Mouse (Mus musculus) monocyte, adult 59 days (primary cell): ENCODE data around the gene Sdf2l1. TPM values are rescaled to one million over a fixed set of nuclear protein-coding genes. Genes with fewer than 3 reads are reported as not detected.

Experiments used
- total RNA-seq, 2 experiments: library from RNA; stranded (reverse); gene quantifications; one replicate each; pipeline ENCODE4 v1.2.4; 2023

Sdf2l1 gene
- total RNA-seq = 10 to 100 TPM; 95.6 to 99.5 TPM

DNA sequence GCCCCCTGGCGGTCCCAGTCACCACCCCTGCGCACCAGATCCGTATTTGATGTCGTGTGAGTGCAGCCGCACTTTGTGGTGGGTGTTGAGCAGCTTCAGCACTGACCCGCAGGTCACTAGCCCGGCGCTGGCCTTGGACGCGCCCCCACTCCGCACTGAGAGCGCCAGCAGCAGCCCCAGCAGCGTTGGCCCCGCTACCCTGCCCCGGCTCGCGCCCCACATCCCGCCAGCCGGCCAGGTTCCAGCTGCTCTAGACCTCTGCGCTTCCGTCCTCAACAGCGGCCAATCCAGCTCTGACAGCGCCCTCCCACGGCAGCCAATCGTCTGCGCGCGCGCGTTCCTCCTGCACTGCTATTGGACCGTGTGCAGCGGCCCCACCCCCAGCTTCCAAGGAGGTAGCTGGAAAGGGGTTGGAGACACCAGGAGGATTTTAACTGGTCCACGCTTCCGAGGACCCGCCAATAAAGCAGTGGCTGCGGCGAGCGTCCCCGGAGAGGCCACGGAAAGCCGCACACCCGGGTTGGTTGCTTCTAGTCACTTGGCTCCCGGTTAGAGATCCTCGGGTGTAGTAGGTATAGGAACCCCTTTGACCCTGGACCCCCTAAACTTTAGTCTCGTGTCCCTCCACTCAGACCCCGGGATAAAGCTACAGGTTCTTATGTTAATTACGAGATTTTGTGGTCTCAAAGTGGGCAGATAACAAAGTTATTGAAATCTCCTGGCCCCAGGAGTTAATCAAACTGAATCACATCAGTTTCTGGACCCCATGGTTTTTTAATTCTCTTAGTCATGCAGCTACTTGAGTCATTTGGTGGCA lies at the start of gene Sdf2l1:
Gene Sdf2l1, minus strand, starts transcription at position 295 of the 817 bp plus-strand sequence.

DNA sequence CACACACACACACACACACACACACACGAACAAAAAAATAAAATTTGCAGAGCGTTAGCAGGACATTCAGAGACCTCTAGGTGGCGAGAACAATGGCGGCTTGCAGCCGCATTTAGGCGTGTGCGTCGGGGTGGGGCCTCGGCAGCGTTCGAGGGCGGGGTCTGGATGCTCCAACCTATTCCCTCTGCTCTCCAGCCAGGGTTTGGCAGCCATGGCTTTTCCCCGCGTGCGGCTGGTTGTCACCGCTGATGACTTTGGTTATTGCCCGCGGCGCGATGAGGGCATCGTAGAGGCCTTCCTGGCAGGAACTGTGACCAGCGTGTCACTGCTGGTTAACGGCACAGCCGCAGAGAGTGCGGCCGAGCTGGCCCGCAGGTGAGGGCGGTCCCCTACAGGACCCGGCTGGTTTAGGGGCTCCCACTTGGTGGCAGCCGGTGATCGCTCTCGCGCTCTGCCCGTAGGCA lies 14.6 kb upstream of the Sdf2l1 start, which contains the start of gene Ccdc116:
Gene Ccdc116, minus strand, starts transcription at position 458 of the 464 bp plus-strand sequence.

DNA sequence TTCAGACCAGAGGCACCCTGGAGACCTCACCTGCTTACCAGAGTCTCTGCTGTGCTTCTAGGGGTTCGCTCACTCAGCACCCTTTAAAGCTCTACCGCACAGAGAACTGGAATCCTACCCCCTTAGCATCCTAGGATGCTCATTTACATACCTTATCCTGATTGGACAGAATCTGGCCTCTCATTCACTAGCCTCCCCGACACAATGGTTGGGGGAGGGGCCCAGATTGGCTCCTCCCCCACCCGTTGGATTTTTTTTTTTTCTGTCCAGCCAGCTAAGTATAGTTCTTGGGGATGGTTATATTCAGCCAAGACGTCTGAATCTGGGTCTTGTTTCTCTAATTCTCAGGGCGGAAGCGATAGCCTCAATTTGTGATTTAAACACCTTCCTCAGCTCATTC lies 12.2 kb upstream of the Sdf2l1 start, which contains the start of gene Ydjc:
Gene Ydjc, plus strand, starts transcription at position 283 of the 400 bp plus-strand sequence.

DNA sequence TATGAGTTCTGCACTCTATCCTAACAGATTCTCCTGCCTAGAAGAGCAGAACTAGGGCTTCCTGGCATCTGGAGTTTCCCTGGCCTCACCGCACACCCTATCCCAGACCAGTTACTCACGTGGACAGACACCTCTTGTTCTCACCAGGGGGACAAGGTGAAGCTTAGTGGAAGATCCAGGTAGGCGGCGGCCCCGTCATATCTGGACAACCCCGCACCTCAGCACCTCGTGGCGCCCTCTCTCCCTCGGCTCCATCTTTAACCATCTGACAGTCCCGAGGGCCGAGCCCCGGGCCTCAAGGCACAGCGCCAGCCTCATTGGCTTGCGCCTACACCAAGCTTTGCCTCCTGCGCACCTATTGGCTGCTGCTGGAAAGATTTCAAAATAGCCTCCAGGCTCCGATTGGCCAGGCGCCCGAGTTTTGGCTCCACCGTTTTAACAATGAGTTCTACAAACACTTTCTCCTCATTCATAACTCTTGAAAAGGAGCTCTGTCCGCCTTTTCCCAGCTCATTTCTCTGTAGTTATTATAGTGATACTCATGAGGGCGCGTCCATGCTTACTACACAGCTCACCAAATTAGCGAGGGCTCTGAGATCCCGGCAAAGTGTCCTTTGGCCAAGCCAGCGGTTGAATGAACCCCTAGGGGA lies 7.2 kb downstream of the Sdf2l1 start, which contains the start of gene 2610318N02Rik:
Gene 2610318N02Rik, minus strand, starts transcription at position 297 of the 650 bp plus-strand sequence.

DNA sequence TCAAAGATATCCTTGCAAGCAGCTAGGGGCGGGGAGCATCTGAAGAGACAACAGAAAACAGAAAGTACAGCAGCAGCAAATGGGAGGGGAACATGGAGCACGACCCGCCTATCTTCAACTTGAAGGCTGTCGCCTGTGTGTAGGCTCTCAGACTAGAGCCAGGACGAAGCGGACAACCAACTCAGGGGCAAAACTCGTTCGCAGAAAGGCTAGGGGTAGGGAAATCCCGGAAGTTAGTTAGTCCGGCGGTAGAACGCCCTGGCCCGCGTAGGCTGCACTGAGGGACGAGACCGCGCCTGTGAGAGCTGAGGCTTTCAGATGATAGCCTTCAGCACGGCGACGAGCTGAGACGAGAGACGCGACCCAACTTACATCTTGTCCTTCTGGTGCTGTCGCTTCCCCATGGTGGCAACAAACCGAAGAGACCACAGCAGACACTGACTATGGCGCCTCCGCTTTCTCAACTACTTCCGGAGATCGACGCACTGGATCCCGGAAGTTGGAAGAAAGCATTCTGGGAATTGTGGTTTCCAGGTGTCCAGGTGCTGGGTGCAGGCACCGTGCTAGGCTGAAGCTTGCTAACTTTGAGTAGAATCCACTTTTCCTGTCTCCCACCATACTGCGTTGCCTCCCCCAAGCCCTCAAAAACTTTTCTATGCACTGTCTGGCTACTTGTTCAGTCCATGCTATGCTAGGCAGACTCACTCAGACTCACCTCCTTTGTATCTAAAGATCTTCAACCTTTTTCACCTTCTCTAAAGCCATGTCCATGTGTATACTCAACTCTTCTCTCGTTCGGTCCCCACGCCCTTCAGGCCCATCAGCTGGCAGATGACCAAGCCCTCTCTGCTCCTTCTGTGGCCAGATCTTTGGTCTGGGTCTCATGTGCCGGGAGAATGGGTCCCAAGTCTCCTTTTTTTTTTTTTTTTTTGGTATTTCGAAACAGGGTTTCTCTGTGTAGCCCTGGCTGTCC lies 21.1 kb downstream of the Sdf2l1 start, which contains the start of gene Ppil2:
Gene Ppil2, minus strand, starts transcription at position 487 of the 973 bp plus-strand sequence.

Other genes with a start within 250 kb of the Sdf2l1 start
- gene Ppm1f, start 235.9 kb downstream of the Sdf2l1 start, total RNA-seq = 1 to 10 TPM; 7.1 to 7.6 TPM
- 100 to 1,000 TPM; 127 to 135 TPM for gene Mapk1, start 149.0 kb downstream of the Sdf2l1 start, total RNA-seq
- under 1 TPM; 0.15 to 0.55 TPM for gene Ypel1, start 62.7 kb downstream of the Sdf2l1 start, total RNA-seq
- 10 to 100 TPM; 90.6 to 96.3 TPM for gene Ppil2, start 21.1 kb downstream of the Sdf2l1 start, total RNA-seq
- 1 to 10 TPM; 1.0 to 1.3 TPM for gene 2610318N02Rik, start 7.2 kb downstream of the Sdf2l1 start, total RNA-seq
- gene Ydjc, start 12.2 kb upstream of the Sdf2l1 start, total RNA-seq = 1 to 10 TPM; 7.2 to 8.4 TPM
- under 1 TPM in 1 of 2 experiments, not detected in 1; 0.50 TPM for gene Ccdc116, start 14.8 kb upstream of the Sdf2l1 start, total RNA-seq
- gene Ube2l3, start 70.3 kb upstream of the Sdf2l1 start, total RNA-seq = 100 to 1,000 TPM; 179 to 186 TPM
- under 1 TPM; 0.18 to 0.21 TPM for gene Rimbp3, start 76.2 kb upstream of the Sdf2l1 start, total RNA-seq
- 1 to 10 TPM; 4.0 to 6.4 TPM for gene Hic2, start 101.2 kb upstream of the Sdf2l1 start, total RNA-seq
- gene Tmem191c, start 143.7 kb upstream of the Sdf2l1 start, total RNA-seq = 1 to 10 TPM; 7.9 to 9.5 TPM
- not detected for gene Serpind1, start 199.0 kb upstream of the Sdf2l1 start, total RNA-seq